Mouse (Mus musculus): ENCODE measurements at regions not wholly inside any gene's neighbourhood (a gene's known extent, or its start where the extent isn't known, plus 50 kb on each side); places are given as distances from the start of the nearest gene placed in this dataset.

DNA sequence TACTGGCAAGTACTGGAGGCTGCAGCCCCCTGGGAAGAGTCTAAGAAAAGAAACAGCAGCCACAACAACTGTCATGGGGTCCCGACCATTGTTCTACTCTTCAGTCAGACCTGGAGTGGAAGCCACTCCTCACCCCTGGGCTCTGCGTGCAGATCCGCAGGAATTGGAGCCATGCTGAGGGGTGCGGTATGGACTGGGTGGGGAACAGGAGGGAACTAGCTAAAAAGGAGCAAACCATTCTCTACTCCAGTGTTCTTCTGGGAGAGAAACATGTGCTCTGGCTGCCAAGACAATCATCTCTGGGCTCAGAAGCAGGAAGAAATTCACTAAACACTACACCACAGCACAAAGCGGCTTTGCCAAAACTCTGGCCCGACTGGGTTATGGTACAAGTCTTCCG lies 74.7 kb upstream of the Ctnnb1 start:
- TF ChIP-seq MAX (IDR thresholded peaks at IDR 0.05; ENCODE audit: low read length) (no peak), HCFC1 (IDR thresholded peaks at IDR 0.05; ENCODE audit: low read depth, low read length) (no peak), SMC3 (IDR thresholded peaks at IDR 0.05; ENCODE audit: low read depth, low read length) (no peak), EP300 (IDR thresholded peaks at IDR 0.05; ENCODE audit: low read depth in 1 of 2, low read length in 2 of 2) (no peak), MYC (IDR thresholded peaks at IDR 0.05; ENCODE audit: low read depth, low read length) (no peak), CTCF (IDR thresholded peaks at IDR 0.05 in 2 of 3, conservative IDR thresholded peaks at IDR 0.05 in 1 of 3; ENCODE audit: control insufficient read depth in 1 of 3, insufficient read depth in 1 of 3, low read depth in 2 of 3, low read length in 3 of 3, poor library complexity in 1 of 3, severe bottlenecking in 1 of 3) (no peak), NELFE (IDR thresholded peaks at IDR 0.05; ENCODE audit: low read depth, low read length) (no peak), POLR2A (IDR thresholded peaks at IDR 0.05; ENCODE audit: control insufficient read depth in 1 of 2, insufficient read depth in 1 of 2, low read depth in 1 of 2, low read length in 2 of 2, poor library complexity in 1 of 2) (no peak), ELF1 (IDR thresholded peaks at IDR 0.05; ENCODE audit: low read depth, low read length) (no peak), ZMIZ1 (IDR thresholded peaks at IDR 0.05; ENCODE audit: low read depth, low read length) (no peak)
